Mouse (Mus musculus) MN1 (cell line): ENCODE measurements around the gene Prkg2.
A peak's percentile ranks its signal among the peaks of the same experiment; 100 is the strongest.

ENCODE experiments used
- DNase-seq: peaks from one replicate; pipeline ENCODE4 v3.0.0-alpha.2; 2016; ENCODE audit warnings: low spot score

Prkg2 gene

GRCm38 (mm10) chr5:98975877-98976672 lies 61.1 kb downstream of the Prkg2 start:
- DNase-seq, result no peak

DNA sequence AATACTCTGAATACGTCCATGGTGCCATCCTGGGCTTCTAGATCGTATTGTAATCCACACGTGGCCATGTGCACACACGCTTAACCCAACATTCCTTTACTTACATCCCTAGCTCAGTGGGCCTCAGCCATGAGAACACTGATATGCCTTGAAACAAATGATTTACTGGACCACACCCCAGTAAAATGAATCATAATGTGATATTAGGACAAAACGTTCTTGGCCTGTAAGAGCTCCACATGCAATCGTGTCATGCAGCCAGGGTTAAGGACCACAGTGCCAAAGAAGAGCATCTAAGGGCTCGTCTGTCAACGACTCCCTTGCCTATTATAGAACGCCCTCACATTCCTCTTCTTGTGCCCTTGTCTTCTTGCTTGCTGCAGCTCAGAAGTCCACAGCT lies 70.5 kb downstream of the Prkg2 start:
- no peak for DNase-seq

- DNase-seq, result no peak
These were observed 72.0 kb downstream of the Prkg2 start for GRCm38 (mm10) chr5:98965139-98965538.

DNA sequence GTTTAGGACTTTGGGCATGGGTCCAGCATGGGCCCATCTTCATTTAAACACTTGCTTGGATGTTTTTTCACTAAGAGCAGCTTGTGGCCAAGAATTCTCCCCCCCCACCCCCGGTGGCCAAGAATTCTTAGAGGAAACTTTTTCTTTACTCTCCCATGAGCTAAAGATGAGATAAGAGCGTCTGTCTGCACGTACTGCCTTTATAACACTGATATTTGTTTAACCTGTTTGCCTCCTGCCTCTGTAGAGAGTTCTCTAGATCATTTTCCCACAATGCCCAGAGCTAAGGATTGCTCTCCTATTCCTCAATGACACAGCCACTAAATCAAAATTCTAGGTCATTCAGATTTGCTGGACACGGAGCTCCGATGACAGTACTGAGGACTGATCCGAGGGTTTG lies 72.8 kb downstream of the Prkg2 start:
- no peak for DNase-seq

DNA sequence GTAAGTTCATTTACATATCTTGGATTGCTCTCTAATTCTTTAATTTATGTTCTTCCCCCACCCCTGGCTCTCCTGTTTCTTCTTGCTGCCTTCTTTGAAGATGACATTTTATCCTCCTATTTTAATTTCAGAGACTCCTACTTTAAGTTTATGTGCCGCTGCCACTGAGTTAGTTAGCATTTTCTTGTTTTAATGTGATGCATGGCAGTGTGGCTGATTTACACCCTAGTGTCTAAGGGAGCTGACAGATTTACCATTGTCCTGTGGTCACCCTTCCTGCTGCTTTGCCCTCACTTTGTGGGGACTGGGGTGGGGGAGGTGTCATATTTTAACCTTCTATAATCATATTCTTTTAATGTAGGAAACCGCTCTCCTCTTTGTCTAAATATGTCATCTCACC lies 74.7 kb downstream of the Prkg2 start:
- no peak for DNase-seq

- DNase-seq, result no peak
These were observed 81.6 kb downstream of the Prkg2 start for GRCm38 (mm10) chr5:98955576-98955975.

GRCm38 (mm10) chr5:98953386-98953785 lies 83.8 kb downstream of the Prkg2 start:
- DNase-seq, result peak; percentile 46

GRCm38 (mm10) chr5:98951566-98951965 lies 85.6 kb downstream of the Prkg2 start:
- DNase-seq, result no peak

DNA sequence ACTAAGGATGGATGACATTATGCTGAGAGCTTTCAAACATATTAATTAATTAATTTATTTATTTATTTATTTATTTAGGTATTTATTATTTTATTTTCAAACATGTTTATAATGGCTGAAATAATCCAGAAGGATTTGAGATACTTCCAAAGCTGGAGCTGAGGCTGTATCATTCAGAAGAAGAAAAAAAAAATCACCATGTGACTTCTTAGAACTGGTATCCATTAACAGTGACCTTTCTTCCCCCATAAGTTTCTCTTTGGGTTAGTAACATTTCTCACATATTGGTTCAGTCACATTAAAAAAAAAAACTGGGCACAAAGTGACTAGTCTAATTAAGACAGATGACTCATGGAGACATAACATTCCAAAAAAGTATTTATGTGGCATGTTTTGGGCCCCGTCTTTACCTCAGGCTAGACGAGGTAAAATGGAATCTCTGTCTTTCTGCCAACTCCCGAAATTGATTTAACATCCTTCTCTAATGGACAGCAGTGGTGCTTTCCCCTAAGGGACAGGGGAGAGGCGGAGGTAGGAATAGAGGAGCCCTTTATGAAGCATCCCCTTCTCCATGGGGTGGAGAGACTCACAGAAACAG lies 86.6 kb downstream of the Prkg2 start:
- peak; percentile 25 for DNase-seq

- no peak for DNase-seq
These were observed 87.4 kb downstream of the Prkg2 start for GRCm38 (mm10) chr5:98949784-98950183.

DNA sequence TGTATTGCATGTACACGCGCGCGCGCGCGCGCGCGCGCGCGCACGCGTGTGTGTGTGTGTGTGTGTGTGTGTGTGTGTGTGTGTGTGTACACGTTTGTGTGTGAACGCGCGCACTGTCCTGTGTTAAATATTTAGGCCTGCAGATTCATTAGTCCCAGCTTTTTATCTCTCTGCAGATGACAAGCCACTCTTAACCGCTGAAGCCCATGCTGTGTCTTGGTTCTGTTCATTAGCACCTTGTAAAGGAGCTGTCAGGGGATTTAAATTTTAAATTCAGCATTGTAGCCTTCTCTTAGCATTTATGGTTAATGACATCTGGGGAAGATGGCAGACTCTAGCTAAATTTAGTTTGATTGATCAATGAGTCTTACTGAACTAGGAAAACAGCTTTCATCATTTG lies 90.5 kb downstream of the Prkg2 start:
- DNase-seq, result no peak

DNA sequence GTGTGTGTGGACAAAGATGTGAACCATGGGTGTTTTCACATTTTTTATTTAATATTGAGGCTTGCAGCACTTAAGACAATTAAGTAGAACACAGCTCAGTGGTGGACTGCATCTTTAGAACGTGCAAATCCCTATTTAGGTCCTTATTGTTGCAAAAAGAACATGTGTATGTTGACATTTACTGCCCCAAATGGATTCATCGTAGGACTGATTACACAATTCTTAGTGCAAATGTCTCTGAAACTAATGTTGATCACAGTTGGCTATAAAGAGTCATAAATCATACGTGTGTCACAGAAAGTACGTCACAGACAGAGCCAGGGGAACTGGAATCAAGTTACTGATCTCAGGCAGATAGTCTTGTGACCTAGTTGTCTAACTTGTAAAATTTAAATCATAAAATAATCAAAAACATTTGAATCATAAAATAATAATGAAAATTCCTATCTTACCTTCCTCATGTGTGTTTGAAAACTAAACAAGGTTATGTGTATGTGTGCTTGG lies 91.0 kb downstream of the Prkg2 start:
- DNase-seq, result no peak

DNA sequence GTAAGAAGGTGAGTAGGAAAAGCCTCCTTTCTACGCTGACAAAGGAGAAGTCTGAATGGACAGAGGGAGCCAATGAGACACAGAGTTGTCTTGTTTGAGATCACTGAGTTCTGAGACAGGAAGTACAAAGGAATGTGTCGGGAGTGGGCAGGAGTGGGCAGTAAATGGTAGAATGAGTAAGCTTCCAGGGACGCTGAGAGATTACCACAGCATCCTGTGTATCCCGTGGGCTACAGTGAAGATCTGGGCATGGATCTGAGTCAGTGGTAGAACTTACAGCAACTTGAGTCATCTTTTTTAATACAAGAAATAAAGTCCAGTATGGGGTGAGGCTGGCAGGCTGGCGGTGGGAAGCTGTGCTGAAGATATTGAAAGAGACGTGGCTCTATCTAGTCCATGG lies 93.4 kb downstream of the Prkg2 start:
- peak; percentile 19 for DNase-seq

DNA sequence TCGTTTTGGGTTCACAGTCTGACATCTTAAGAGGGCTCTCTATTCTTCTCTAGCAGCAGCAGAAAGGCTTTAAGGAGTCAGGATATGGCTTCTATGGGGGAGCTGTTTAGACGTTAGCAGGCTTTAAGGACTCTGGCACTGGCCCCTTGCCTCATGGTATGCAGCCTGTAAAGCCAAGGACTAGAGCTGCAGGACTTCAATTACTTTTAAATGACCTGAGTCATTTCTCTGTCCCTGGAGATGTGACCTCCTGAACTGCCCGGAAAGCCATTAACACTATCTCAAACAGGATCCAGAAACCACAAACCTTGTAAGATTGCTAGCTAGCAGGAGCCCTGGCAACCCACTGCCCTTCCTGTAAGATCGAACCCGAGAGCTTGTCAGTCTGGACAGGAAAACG lies 96.4 kb downstream of the Prkg2 start:
- peak; percentile 17 for DNase-seq

DNA sequence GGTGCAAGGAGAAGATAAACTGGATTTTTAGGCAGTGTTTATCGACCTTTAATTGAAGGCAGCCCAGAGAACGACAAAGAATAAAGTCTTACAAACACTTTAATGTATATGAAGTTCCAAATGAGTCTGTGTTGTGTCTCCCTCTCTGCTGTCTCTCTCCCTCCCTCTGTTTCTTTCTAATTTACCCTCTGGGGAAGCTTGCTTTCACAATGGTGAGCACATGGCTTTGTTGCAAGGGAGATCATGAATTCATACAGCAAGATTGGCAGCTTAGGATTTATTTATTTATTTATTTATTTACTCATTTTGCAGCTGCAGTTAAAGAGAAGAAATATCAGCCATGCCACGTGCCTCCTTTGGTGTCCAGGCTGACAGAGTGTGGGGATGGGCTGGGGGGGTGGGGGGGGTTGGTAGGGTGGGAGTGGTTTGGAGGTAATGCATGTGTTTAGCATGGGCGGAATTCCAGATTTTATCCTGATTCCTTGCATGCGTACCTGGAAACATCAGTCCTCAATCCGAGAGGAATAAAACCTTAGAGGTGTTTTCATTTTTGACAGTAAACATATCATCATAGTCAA lies 97.4 kb downstream of the Prkg2 start:
- DNase-seq, result no peak

DNA sequence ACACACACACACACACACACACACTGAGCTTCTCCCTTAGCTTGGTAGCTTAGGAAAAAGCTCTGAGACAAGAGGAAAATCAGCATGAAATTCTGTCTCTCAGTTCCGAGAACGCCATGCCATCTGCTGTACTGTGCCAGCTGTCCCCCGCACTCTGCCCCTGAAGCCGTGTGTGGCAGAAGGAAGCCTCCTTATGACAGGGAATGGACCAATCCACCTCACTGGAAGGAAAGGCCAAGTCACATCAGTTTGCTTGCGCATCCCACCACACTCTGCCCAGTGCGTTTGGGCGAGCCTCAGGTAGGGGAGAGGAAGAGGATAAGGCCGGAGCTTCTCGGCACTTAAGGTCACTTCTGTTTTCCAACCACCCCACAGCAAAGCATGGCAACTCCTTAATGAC lies 98.0 kb downstream of the Prkg2 start:
- no peak for DNase-seq

DNA sequence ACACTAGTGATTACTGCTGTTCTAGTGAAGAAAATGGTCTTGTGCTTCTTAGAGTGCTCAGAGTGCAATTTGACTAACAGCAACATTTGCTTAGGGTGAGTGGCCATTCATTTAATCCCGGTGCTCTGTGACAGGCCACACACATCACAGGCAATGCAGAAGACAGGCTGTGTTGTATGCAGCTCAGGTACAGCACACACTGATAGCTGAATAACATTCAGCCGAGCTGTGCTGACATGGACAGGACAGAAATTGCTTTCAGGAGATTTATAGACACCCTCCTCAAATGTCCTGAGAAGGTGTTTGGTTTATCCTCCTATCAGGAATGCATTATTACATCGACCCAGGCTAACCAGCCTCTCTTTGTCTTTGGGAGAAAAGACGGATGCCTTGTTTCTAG lies 99.3 kb downstream of the Prkg2 start:
- no peak for DNase-seq

DNA sequence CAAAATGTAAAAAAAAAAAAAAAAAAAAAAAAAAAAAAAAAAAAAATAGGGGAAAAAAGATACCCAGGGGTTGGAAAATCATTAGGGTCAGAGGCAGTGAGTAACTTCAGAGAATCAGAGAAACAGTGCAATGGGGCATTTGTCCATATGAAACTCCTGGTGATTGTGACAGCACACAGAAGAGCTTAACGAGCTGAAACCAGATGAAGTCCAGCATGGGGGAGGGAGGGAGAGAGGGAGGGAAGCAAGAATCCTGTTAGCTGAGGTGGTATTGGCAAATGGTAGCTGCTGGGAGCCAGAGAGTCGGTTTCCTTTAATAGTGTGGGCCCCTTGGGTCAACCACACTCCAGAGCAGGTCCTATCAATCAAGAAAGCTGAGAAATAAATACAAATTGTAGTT lies 100.5 kb downstream of the Prkg2 start:
- DNase-seq, result no peak

DNA sequence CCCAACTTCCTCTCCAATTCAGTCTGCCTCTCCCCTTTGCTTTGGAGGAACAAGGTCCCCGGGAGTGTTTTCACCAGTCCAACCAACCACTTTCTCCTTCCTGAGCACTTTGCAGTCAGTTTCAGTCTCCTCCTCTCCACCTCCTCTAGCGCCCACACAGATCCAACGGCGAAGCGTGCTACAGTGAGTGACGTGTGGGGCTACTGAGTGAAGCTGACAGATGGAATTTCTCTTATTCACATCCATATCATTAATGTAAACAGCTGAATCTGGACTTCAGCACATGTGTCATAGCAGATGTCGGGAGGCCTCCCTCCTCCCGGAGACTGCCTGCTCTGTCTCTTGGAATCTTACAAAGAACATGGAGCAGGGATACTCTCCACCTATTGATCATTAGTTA lies 101.2 kb downstream of the Prkg2 start:
- no peak for DNase-seq

- DNase-seq, result no peak
These were observed 114.2 kb downstream of the Prkg2 start for GRCm38 (mm10) chr5:98922921-98923320.

DNA sequence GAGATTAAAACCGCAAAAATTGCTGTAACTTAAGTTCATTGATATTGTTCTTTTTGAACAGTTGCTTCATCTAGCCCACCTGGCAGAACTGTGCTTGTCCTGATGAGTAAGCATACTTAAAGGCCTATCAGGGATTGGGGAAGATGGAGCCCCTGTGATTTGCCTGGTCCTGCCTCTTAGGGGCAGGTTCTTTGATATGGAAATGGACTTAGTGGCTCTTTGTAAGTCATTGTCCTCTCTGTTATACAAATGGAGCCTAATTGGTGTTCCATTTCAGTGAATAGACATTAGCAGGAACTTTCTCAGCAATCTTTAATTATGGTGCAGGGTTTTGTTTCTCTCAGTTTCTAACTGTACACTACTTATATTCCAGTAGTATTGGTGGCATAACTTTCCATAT lies 115.5 kb downstream of the Prkg2 start:
- DNase-seq, result no peak

- DNase-seq, result no peak
These were observed 118.4 kb downstream of the Prkg2 start for GRCm38 (mm10) chr5:98918716-98919115.

GRCm38 (mm10) chr5:98902339-98902738 lies 134.8 kb downstream of the Prkg2 start:
- peak; percentile 9 for DNase-seq
